Mouse (Mus musculus) c-Kit-positive CD71-positive TER-119-positive erythroid progenitor cells, embryonic 14.5 days (primary cell): ENCODE results near the gene Fads6.
A peak's percentile ranks its signal among the peaks of the same experiment; 100 is the strongest.

Source experiments
- DNase-seq: peaks from one replicate; pipeline ENCODE4 v3.0.0-alpha.2; 2013; ENCODE audit warnings: low spot score

Fads6 gene

GRCm38 (mm10) chr11:115276780-115277603 is 20.5 kb downstream of the Fads6 start, which contains the start of gene Fdxr:
Gene Fdxr (minus strand): TSS chr11:115277050.
- peak; percentile 100 for DNase-seq

- no peak for DNase-seq
These were observed 21.5 kb downstream of the Fads6 start for GRCm38 (mm10) chr11:115275954-115276353.

- DNase-seq = no peak
These were observed 22.0 kb downstream of the Fads6 start for GRCm38 (mm10) chr11:115275509-115275908.

- no peak for DNase-seq
These were observed 22.7 kb downstream of the Fads6 start for GRCm38 (mm10) chr11:115274771-115275170.

- DNase-seq = no peak
These were observed 23.3 kb downstream of the Fads6 start for GRCm38 (mm10) chr11:115274178-115274577.

GRCm38 (mm10) chr11:115273735-115274134 is 23.7 kb downstream of the Fads6 start:
- DNase-seq = no peak

GRCm38 (mm10) chr11:115272894-115273498 is 24.5 kb downstream of the Fads6 start:
- no peak for DNase-seq

GRCm38 (mm10) chr11:115271481-115271880 is 26.0 kb downstream of the Fads6 start:
- DNase-seq = no peak

- no peak for DNase-seq
These were observed 26.4 kb downstream of the Fads6 start for GRCm38 (mm10) chr11:115271052-115271451.

GRCm38 (mm10) chr11:115270148-115270861 is 27.2 kb downstream of the Fads6 start:
- DNase-seq = peak; percentile 66

- no peak for DNase-seq
These were observed 28.0 kb downstream of the Fads6 start for GRCm38 (mm10) chr11:115269330-115270066.

- DNase-seq = no peak
These were observed 29.5 kb downstream of the Fads6 start for GRCm38 (mm10) chr11:115267958-115268357.

- DNase-seq = no peak
These were observed 30.2 kb downstream of the Fads6 start, which contains the start of gene Grin2c for GRCm38 (mm10) chr11:115267061-115267883. Gene Grin2c (minus strand): TSS chr11:115267243.

GRCm38 (mm10) chr11:115266400-115266778 is 31.1 kb downstream of the Fads6 start:
- no peak for DNase-seq

- no peak for DNase-seq
These were observed 31.6 kb downstream of the Fads6 start for GRCm38 (mm10) chr11:115265771-115266399.

- no peak for DNase-seq
These were observed 32.4 kb downstream of the Fads6 start for GRCm38 (mm10) chr11:115264862-115265668.

GRCm38 (mm10) chr11:115264136-115264861 is 33.2 kb downstream of the Fads6 start:
- DNase-seq = no peak

- no peak for DNase-seq
These were observed 34.5 kb downstream of the Fads6 start for GRCm38 (mm10) chr11:115262954-115263353.

- no peak for DNase-seq
These were observed 38.3 kb downstream of the Fads6 start for GRCm38 (mm10) chr11:115259134-115259533.
